Mouse (Mus musculus): Measurements from ENCODE around the gene Pom121l2.

DNA sequence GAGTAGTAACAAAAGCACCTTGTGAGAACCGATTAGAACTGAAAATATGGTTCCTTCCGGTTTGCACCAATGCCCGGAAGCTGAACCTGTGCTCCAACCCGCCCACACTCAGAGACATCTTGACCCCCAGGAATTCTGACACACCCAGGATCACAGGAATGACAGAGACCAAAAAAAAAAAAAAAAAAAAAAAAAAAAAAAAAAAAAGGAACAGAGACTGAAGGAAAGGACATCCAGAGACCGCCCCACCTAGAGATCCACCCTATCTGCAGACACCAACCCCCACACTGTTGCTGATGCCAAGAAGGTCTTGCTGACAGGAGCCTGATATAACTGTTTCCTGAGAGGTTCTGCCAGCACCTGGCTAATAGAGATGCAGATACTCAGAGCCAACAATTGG lies 11.6 kb downstream of the Pom121l2 start:
- no peak for TF ChIP-seq ZC3H11A (IDR thresholded peaks at IDR 0.05; ENCODE audit: borderline replicate concordance, low read depth, low read length)
- no peak for TF ChIP-seq MAFK (IDR thresholded peaks at IDR 0.05; ENCODE audit: insufficient read depth, low read depth, low read length)
